Mouse (Mus musculus) cerebellum, adult 9-11 months (tissue): ENCODE measurements around the gene Nsun6.

ENCODE experiments used
- DNase-seq: peaks from one replicate; pipeline ENCODE4 v3.0.0; 2022

Nsun6 gene

GRCm38 (mm10) chr2:14989350-14989749 lies 65.5 kb downstream of the Nsun6 start:
- no peak for DNase-seq

- DNase-seq: no peak
Measured at GRCm38 (mm10) chr2:14988451-14988850, 66.4 kb downstream of the Nsun6 start.

- DNase-seq: no peak
Measured at GRCm38 (mm10) chr2:14984029-14984428, 70.8 kb downstream of the Nsun6 start.

- no peak for DNase-seq
Measured at GRCm38 (mm10) chr2:14961493-14961892, 93.4 kb downstream of the Nsun6 start.

GRCm38 (mm10) chr2:14960963-14961488 lies 93.8 kb downstream of the Nsun6 start:
- no peak for DNase-seq

- no peak for DNase-seq
Measured at GRCm38 (mm10) chr2:14953090-14953489, 101.8 kb downstream of the Nsun6 start.
